Mouse (Mus musculus): Measurements from ENCODE around the gene Trim11.
A peak's percentile ranks its signal among the peaks of the same experiment; 100 is the strongest.
"Not testable (repeated sequence)": the region's sequence is repeated elsewhere in the genome, so short reads cannot be mapped to it uniquely, and the experiment has no call there.

Trim11 gene

DNA sequence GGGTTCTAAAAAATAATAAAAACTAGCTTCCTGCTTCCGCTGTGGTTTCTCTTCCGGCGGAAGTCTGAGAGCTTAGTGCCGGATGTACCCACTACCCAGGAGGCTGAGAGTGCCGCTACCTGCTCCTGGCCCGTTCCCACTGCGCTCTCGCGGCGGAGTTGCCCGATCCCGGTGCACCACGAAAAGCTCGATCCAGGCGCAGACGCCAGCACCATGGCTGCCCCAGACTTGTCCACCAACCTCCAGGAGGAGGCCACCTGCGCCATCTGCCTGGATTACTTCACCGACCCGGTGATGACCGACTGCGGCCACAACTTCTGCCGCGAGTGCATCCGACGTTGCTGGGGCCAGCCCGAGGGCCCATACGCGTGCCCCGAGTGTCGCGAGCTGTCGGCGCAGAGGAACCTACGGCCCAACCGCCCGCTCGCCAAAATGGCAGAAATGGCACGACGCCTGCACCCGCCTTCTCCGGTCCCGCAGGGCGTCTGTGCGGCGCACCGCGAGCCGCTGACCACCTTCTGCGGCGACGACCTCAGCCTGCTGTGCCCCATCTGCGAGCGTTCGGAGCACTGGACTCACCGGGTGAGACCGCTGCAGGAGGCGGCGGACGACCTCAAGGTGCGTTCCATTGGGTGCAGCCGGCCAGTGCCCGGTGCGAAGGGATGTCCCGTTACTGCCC, at the start of gene Trim11:
TSS of gene Trim11 (plus strand) at position 67 of the 679 bp plus-strand sequence.
- peak; percentile 73 to 74 for DNase-seq (ENCODE audit: low spot score in 2 of 2)

DNA sequence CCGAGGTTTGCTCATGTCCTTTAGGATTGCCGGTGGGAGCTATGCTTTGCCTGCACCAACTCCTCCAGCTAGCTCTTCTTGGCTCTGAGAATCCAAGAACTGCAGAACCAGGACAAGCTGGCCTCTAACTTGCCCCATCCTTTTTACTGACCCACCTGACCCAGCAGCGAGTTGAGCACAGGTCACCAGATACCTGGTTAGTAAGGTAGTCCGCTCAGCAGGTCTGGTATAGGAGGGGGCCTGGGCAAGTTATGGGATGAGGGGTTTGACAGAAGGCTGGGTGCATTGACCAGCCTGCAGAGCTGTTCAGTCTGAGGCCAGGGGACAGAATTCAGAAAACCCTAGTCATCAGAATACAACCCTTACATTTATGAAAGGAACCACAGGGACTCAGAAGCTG, 48.8 kb upstream of the Trim11 start:
- no peak for DNase-seq (ENCODE audit: low spot score in 2 of 2)

DNA sequence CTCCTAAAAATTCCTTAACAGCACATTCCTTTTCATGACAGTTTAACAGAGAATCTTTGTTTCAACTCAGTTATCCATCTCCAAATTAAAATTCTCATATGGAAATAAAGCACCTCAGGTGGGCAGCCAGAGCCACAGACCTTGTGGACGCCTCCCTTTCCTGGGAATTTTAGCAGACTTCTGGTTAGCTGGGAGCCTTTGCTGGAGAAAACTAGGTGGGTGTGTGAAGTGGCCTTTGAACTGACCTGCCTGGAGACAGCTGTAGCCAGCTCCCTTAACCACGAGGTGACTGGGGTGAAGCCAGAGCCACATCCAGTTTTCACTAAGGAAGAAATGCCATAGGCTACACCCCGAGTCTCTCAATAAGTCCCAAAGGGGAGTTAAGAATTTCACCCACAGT, 48.3 kb upstream of the Trim11 start:
- no peak for DNase-seq (ENCODE audit: low spot score in 2 of 2)

DNA sequence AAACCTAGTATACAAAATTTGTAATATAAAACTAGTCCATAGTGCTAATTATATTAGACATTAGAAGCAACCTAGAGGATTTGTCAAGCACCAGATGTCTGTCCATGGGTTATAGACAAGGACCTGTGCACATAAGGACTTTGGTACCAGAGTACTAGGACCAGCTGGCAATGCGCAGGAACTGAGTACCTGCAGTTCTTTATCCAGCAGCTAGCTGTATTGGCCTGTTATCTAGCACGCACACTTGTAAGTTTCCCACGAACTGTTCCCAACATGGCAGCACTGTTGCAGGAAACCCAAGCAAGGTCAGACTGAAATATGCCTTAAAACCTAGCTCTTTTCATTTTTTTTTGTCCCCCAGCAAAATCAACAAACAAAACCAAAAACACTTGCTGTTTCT, 47.6 kb upstream of the Trim11 start:
- no peak for DNase-seq (ENCODE audit: low spot score in 2 of 2)

DNA sequence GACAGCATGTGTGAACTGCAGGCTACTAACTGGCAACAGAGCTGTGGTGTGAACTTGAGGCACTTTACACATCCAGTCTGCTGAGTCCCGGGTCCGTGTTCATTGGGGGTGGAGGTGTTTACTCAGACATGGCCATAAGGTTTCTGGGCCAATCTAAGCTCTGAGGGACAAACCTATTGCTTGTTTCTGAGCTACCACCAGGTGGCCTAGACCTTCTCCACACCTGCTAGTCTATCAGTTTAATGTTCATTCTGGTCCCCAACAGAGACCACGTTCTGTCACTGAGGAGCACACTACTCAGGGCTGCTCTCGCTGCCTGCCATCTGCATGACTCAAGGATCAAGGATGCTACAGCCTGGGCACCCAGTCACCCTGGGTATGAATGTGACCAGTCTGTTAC, 46.3 kb upstream of the Trim11 start:
- DNase-seq (ENCODE audit: low spot score in 2 of 2): no peak

DNA sequence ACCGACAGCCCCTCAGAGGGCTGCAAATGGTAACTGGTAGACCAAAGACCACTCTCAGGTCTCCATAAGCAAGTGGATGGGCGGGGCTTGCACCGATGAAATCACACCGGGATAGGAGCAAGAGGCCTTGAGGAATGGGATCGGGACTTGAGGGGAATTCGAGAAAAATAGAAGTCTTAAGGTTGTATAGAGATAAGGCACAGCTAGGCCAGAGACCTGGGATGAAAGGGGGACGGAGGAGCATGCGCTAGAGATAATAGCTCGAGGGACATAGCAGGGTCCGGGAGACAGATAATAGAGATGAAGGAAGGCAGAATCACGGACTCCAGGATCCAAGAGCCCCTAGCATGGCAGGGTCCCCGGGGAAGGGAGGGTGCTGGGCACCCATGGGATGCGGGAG, 40.0 kb upstream of the Trim11 start:
- DNase-seq (ENCODE audit: low spot score in 2 of 2): no peak

DNA sequence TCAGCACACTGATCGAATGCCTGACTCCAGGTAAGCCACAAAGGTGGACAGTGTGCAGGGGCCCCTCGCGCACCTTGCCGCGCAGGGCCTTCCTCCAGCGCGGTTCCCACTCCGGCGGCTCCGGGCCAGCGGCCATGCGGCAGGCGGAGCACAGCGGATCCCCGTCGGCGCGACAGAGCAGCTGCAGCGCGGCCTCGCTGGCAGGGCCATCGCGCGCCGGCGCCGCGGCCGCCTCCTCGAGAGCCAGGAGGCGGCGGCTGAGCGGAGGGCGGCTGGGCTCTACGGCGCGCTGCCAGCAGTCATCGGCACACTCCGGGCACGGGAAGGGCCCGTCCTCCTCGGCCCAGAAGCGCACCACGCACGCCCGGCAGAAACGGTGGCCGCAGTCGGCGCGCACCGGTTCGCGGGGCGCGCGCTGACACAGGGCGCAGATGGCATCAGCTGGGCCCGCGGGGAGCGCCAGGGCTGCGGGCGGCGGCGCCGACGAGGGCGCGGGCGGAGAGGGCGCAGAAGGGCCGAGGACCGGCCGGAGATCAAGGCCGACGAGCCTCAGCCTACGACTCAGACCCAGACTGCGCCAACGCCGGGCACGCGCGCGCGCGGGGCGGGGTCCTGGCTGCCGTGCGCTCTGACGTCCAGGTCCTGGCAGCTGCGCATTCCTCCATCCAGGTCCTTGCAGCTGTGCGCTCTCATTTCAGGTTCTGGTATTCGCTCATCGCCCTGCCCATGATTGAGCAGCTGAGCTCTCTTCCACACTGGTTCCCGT, 39.4 kb upstream of the Trim11 start, which contains the start of gene Rnf187:
TSS of gene Rnf187 (minus strand) at position 595 of the 766 bp plus-strand sequence.
- DNase-seq (ENCODE audit: low spot score in 2 of 2): peak; percentile 89 to 90

DNA sequence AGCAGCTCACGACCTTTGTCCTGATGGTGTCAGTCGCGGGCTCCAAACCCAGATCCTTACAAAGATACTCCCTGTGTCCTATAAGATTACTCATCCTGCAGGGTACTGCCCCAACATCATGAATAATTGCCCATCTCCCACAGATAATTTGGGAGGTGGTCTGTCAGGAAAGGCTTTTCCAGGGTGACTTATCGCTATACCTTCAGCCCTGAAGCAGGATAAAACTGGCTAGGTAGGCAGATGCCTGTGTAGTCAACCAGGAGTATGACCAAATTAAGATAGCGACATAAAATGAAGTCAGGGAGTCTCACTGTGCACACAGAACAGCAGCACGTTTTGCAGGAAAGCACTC, 38.8 kb upstream of the Trim11 start:
- no peak for DNase-seq (ENCODE audit: low spot score in 2 of 2)

DNA sequence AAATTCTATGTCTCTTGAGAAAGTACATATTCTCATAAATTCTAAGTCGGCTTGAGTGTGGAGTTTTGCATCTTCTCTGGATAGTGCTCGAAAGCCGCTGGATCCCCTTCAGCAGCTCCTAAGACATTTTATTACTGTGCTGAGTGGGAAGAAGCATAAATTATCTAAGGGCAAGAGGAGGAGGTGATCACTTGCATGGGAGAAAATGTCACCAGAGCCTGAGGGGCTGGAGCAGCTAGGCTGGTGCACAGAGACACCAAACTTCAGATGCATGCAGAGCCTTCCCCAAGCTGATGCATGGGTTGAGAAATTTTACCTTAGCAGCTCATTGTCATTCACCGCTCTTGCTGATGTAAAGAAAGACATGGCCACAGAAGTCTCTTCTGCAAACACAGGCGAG, 33.8 kb upstream of the Trim11 start:
- no peak for DNase-seq (ENCODE audit: low spot score in 2 of 2)

DNA sequence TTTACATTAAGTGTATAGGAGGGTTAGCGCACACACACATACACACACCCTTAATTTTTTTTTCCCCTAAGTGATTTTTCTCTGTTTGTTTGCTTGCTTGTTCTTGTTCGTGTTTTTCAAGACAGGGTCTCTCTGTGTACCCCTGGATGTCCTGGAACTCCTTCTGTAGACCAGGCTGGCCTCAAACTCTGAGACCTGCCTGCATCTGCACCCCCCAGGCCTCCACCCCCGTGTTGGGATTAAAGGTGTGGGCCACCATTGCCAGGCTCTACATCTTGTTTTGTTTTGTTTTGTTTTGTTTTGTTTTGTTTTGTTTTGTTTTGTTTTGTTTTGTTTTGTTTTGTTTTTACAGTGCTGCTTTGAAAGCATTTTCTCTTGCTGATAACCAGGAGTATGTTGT, 30.6 kb upstream of the Trim11 start:
- DNase-seq (ENCODE audit: low spot score in 2 of 2): no peak

DNA sequence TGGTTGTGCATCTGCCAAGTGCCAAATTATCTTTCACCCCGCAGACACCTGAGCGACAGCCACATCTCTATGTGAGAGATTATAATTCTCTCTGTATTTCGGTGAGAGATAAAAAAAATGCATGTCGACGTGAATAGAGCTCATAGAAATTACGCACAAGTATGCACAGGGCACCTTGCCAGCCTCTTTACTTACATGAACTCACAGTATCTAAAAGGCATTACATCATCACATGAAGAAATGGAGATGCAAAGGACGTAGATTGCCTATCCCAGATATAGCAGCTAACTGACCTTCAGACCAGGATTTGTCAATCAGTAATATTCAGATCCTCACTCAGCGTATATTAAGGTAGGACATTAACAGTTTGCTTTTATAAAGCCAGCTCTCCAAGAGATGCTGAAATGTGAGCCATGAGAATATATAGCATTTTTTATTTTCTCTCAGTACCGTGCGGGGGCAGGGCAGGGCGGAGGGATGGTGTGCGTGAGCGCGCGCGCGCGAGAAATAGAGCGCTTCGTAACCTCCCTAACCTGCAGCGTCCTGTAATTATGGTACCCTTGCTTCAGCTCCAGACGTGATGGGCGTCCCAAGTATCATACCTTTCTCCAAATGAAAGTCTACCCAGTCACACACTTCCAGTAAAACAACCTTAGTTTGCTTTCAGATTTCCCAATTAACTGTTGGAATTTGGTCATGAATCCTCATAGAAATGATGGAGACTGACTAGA, 29.9 kb upstream of the Trim11 start:
- no peak for DNase-seq (ENCODE audit: low spot score in 2 of 2)

DNA sequence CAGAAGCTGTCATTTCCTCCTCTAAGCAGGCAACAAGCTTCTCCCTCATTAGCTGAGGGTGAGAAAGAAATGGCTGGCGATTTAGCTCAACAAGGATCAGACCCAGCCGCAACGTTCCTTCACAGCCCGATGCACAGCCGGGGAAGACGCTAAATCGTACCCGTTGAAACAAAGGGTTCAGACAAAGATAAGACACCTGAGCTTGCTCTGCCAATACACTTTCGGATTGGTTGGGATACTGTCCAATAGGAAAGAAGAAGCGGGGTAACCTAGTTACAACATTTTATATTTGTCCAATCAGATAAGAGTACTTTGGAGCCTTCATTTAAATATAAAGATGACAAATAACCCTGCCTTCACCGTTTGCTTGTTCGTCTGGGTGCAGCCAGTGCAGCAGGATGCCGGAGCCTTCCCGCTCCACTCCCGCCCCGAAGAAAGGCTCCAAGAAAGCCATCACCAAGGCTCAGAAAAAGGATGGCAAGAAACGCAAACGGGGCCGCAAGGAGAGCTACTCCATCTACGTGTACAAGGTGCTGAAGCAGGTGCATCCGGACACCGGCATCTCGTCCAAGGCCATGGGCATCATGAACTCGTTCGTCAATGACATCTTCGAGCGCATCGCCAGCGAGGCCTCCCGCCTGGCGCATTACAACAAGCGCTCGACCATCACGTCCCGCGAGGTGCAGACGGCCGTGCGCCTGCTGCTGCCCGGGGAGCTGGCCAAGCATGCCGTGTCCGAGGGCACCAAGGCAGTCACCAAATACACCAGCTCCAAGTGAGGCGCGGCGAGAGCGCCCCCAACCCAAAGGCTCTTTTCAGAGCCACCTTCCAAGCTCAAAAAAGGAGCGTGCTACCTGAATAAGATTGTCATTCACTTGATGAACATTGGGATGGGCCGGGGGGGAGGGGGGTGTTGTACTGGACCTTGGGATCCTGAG, 29.1 kb upstream of the Trim11 start, which contains the start of gene Hist3h2ba:
TSS of gene Hist3h2ba (plus strand) at position 379 of the 938 bp plus-strand sequence.
- peak; percentile 66 to 76 for DNase-seq (ENCODE audit: low spot score in 2 of 2)

DNA sequence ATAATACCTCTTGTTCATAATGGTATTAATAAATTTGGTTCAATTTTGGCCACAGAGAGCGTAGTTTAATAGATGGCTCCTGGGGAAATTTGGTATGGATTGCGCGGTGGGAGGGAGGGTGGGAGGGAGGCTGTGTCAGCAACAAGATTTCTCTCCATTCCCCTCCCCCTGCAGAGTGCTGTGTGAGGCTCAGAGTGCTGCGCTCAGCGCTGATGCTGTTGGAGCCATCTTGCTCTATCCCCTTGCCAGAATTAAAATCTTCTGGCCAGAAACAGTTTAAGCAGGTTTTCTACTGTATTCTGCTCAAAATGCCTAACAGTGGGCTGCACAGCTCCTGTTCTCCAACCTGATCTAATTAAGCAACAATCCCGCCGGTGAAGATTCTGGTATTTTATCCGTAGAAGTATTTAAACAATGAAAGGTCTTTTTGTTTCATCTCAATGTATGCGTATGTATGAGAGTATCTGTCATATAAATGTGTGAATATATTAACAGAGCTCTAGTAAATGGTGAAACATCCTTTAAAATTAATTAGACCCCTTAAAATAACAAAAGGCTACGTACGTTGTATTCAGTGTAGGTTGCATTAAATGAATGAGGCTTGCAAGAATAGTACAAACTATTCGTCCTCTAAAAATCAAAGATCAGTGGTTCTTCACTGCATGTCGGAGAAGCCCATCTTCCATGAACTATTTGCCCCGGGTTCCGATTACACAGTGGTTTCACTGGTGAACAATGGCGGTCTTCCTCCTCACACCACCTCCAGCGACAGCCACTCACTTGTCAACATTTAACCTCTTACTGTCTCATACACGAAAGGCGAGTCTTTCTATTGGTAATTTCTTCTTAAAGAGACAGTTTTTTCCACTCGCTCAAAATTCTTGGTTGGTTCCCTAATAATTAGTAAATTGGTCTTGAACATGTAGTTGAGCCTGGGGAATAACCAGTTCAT, 28.1 kb upstream of the Trim11 start:
- no peak for DNase-seq (ENCODE audit: low spot score in 2 of 2)

DNA sequence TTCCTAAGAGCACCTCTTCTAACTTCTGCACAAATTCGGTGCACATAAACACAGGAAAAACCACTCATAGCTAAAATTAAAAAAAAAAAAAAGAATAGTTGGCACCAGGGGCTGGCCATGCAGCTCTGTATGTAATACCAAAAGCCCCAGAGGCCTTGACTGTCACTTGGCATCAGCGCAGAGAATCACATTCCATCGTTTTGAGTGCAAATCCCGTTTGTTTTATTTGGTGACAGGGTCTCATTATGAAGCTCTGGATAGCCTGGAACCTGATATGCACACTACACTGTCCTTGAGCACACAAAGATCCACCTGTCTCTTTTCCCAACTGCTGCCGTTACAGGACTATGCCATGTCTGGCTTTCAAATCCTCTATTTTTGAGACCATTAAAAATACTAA, 26.7 kb upstream of the Trim11 start:
- DNase-seq (ENCODE audit: low spot score in 2 of 2): no peak

DNA sequence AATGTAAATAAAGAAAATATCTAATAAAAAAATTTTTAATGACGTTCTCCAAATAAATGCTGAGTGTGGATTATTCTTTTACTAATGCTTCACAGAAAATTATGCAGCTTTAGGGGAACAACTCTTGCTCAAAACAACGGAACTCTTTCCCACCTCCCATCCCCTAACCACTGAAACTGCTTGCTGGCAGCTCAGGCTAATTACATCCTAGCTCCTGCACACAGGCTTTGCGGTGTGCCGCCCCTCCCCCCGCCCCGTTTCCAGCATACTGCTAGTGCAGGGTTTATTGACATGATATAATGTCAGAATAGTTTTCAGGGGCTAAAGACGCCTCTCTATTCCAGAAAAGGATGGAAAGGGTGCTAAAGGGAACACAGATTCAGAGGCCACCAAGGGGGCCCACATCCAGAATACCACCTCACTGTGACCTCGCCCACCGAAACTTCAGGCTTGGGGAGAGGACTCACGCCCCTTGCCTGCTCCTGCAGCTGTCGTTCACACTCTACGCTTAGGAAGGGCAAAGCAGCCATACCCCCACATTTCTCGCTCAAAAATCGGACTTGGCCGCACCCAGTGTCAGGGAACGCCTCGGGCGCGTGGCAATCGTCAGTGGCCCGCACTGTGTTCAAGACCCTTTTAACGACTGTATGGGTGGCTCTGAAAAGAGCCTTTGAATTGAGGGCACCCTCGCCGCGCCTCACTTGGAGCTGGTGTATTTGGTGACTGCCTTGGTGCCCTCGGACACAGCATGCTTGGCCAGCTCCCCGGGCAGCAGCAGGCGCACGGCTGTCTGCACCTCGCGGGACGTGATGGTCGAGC, 24.3 kb upstream of the Trim11 start:
- DNase-seq (ENCODE audit: low spot score in 2 of 2): no peak

DNA sequence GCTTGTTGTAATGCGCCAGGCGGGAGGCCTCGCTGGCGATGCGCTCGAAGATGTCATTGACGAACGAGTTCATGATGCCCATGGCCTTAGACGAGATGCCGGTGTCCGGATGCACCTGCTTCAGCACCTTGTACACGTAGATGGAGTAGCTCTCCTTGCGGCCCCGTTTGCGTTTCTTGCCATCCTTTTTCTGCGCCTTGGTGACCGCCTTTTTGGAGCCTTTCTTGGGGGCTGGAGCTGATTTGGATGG, 23.8 kb upstream of the Trim11 start:
- DNase-seq (ENCODE audit: low spot score in 2 of 2): not testable (repeated sequence)

DNA sequence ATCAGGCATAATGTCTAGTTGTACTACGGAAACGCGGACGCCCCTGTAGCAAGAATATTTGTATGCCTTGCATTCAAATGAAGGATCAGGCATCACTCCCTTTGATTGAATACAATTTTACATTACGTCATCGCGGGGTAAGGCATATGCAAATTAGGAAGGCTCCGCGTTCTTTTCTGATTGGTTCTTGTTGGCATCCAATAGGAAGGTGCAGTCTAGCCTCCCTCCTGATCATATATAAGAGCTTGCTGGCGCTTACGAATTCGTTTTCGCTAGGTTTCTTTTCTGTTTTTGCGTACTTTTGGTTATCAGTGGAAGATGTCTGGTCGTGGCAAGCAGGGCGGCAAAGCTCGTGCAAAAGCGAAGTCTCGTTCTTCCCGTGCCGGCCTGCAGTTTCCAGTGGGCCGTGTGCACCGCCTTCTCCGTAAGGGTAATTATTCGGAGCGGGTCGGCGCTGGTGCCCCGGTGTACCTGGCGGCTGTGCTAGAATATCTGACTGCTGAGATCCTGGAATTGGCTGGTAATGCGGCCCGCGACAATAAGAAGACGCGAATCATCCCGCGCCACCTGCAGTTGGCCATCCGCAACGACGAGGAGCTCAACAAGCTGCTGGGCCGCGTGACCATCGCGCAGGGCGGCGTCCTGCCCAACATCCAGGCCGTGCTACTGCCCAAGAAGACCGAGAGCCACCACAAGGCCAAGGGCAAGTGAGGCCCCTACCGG, 23.3 kb upstream of the Trim11 start, which contains the start of the genes Hist3h2a and Trim17:
TSS of gene Hist3h2a (plus strand) at position 266 of the 723 bp plus-strand sequence.
TSS of gene Trim17 (plus strand) at position 266 of the 723 bp plus-strand sequence.
- DNase-seq (ENCODE audit: low spot score in 2 of 2): peak; percentile 91 to 97

DNA sequence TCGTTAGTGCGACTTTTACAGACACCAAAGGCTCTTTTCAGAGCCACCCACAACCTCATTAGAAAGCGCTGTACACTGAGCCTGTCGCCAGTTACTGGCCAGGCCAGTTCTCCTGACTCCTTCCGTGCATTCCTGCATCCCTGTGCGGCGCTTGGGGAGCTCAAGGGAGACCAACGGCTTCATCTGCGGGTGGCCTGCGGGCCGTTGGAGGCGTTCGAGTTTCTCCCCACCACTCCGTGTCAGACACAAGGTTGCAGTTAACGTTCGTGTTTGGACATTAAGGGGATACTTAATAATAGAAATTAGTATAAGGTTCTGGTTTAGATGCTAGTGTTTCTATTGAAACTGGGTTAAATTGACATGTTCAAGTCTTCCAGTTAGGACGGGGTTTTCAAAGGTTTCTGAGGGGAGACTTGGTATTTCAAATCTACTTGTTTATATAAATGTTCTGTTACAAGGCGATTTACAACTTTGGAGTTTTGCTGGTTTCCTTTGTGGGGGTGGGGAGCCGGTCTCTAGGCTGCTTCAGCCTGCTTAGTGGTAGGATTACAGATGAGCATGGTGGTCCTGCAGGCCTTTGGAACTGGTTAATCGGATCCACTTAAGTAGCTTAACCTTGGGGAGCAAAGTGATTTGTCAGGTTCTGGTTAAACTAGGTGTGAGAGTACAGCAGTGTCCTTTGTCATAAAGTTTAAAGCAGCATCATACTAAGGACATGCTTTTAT, 22.6 kb upstream of the Trim11 start:
- no peak for DNase-seq (ENCODE audit: low spot score in 2 of 2)
